Mouse (Mus musculus) gonadal fat pad, adult 2 months (tissue): ENCODE data around the gene Gm14214. TPM values are rescaled to one million over a fixed set of nuclear protein-coding genes. Genes with fewer than 3 reads are reported as not detected.

Experiments
- DNase-seq: peaks from one replicate; pipeline ENCODE4 v3.0.0-alpha.2; 2012; ENCODE audit warnings: low read depth
- polyA plus RNA-seq: library from polyadenylated mRNA; depleted of rRNA; stranded (reverse); fragments of >200 nt; gene quantifications from 2 replicates; pipeline ENCODE4 v1.2.3, GENCODE M21; 2012; rRNA removed

Gene Gm14214
- polyA plus RNA-seq, 1 experiment, result not detected

GRCm38 (mm10) chr2:154730841-154731240 lies 39.0 kb downstream of the Gm14214 start:
- DNase-seq, result no peak

- no peak for DNase-seq
These were observed 40.1 kb downstream of the Gm14214 start for GRCm38 (mm10) chr2:154729737-154730136.

- DNase-seq, result no peak
These were observed 46.4 kb downstream of the Gm14214 start for GRCm38 (mm10) chr2:154723473-154723872.

- DNase-seq, result no peak
These were observed 49.5 kb downstream of the Gm14214 start for GRCm38 (mm10) chr2:154720315-154720714.

Other genes starting within 250 kb of the Gm14214 start
- gene 1700003F12Rik, start 222.9 kb downstream of the Gm14214 start, polyA plus RNA-seq, result 1.9 and 5.3 TPM in 2 replicates
- gene Actl10, start 218.3 kb downstream of the Gm14214 start, polyA plus RNA-seq, result 0.18 and 0.30 TPM in 2 replicates
- 3.2 and 4.9 TPM in 2 replicates for gene Necab3, start 211.1 kb downstream of the Gm14214 start, polyA plus RNA-seq
- 6.4 and 7.3 TPM in 2 replicates for gene E2f1, start 200.1 kb downstream of the Gm14214 start, polyA plus RNA-seq
- gene Pxmp4, start 166.3 kb downstream of the Gm14214 start, polyA plus RNA-seq, result 47.5 and 68.3 TPM in 2 replicates
- 3.9 and 4.4 TPM in 2 replicates for gene Zfp341, start 156.7 kb downstream of the Gm14214 start, polyA plus RNA-seq
- 0.81 and 2.0 TPM in 2 replicates for gene 4930519P11Rik, start 156.6 kb downstream of the Gm14214 start, polyA plus RNA-seq
- 111 and 177 TPM in 2 replicates for gene Chmp4b, start 118.3 kb downstream of the Gm14214 start, polyA plus RNA-seq
- gene Raly, start 21.1 kb upstream of the Gm14214 start, polyA plus RNA-seq, result 152 and 164 TPM in 2 replicates
- 0.39 TPM in 1 of 2 replicates, not detected in the other for gene a, start 21.4 kb upstream of the Gm14214 start, polyA plus RNA-seq
- 15.8 and 17.9 TPM in 2 replicates for gene Eif2s2, start 122.9 kb upstream of the Gm14214 start, polyA plus RNA-seq
- gene Gm14226, start 248.2 kb upstream of the Gm14214 start, polyA plus RNA-seq, result 0.28 and 0.61 TPM in 2 replicates